Mouse (Mus musculus): Measurements from ENCODE around the gene Ywhae.

- no peak for TF ChIP-seq CTCF (IDR thresholded peaks at IDR 0.05; ENCODE audit: extremely low read depth, insufficient read length, insufficient replicate concordance, low read depth, low read length)
- no peak for TF ChIP-seq POLR2A (IDR thresholded peaks at IDR 0.05; ENCODE audit: low read depth, low read length)
Observed at GRCm38 (mm10) chr11:75813085-75813484, 80.4 kb downstream of the Ywhae start.

Measured in small intestine, adult 2 months (tissue).